Mouse (Mus musculus): ENCODE results near the gene Zfp81. TPM values are rescaled to one million over a fixed set of nuclear protein-coding genes. Genes with fewer than 3 reads are reported as not detected.

The Zfp81 gene
- 19.7 and 20.0 TPM in 2 replicates for polyA plus RNA-seq (2012; rRNA removed)

DNA sequence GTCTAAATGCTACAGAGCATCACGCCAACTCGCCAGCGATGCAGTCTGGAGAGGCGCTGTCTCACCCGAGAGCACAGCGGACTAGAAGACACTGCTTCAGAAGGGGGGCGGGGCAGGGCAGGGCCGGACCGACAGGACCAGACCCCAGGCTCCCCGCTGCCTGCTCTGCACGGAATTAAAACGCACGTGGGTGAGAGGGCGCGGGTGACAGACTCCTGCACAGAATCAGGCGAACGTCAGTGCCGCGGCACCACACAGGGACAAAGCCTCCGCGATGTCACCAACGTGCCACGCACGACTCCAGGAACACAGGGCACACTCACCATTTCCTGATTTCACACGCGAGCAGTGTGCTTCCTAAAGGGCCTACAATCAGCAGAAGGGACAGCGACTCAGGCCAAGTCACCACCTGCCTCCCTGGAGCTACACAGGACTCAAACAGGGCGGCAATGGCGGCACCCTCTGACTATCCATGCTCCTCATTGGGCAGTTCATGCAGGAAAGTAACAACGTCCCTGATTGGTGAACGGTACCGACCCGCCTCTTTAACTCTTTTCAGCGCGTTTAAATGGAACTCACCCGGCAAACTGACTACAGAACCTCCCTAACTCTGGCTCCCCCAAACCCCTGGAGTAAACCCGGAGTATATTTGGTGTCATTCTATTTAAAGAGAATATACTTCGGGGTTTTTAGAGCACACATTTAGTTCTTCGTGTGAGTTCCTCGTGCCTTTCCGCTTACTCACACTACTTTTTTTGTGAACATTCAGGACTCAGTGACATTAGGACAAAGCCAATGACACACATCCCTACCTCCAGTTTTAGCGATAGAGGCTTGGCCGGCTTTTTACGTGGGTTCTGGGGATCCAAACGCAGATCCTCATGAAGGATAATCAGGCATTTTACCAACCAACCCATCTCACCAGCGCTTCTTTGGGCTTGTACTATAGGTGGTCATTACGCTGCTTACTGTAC is at the start of gene Zfp81:
Zfp81 (minus strand) TSS at position 468 of the 974 bp plus-strand sequence.

DNA sequence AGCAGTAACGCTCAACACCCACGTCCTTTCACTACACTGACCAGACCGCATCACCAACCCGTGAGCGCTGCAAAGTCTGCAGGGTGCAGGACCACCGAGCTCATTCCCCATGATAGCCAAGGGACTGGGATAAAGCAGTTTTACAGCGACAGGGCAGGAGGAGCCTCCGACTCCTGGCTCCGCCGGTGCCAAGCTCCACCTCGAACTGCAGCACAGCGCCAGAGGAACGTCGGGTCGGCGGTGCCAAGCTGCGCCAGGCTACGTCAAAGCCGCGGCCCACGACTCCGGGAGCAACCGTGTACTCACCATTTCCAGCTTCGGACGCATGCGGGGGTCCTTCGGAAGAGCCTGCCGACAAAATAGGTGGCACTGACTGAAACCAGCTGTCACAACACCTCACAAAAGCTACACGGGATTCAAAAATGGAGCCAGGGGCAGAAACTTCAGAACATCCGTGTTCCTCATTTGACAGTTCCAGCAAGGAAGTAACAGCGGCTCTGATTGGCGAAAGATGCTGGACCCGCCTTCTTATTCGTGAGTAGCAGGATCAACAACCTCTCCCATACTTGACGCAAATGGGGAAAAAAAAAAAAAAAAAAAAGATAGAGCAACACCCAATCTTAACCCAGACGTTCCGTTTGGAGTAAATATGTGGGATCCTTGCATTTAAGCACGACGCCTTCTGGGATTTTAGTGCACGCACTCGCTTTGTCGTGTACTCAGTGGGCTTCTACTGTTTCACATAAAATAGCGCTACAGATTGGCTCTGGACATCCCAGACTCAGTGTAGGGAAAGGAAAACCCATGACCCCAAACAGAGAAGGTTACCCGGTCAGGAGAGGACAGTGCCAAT is 35.7 kb upstream of the Zfp81 start, which contains the start of gene Zfp101:
Zfp101 (minus strand) TSS at position 460 of the 853 bp plus-strand sequence.

DNA sequence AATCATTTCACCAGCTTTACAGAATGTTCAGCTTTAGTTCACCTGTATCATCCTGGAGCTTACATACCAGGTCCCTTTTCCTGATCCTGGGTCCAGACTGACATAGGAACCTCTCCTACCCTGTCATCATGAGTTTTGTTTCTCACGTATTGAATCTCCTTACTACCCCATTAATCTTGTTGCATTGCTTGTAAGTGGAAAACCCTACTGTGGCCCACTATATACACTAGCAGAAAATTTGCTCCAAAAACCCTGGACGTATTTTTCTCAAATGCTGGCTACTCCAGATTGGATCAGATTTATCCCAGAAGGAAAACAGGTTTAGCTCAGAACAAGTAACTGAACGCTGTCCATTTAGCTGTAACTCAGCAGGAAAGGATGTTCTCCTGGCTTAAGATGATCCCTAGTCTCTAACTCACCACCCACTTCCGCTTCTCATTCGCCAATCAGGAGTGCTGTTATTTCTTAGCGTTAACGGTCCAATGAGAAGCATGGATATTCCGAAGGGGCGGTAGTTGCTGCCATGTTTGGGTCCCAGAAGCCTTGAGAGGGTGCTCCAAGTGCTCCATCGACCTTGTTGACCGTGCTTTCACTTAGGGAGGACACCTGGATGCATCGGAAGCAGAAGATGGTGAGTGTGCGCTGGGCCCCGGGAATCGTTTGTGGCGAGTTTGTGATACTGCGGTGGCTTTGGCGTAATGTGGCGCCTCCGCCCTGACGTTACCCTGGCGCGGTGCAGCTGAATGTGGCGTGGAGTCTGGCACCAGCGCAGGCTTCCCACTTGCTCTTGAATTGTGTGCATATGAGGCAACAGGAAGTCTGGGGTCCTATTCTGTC is 69.4 kb downstream of the Zfp81 start, which contains the start of gene Zfp955b:
Zfp955b (plus strand) TSS at position 506 of the 837 bp plus-strand sequence.

Other genes starting within 250 kb of the Zfp81 start
- 0.44 and 0.59 TPM in 2 replicates for gene Morc2b, start 219.2 kb downstream of the Zfp81 start, polyA plus RNA-seq (2012; rRNA removed)
- gene Olfr55, start 190.4 kb downstream of the Zfp81 start, polyA plus RNA-seq (2012; rRNA removed), result 0.01 TPM in 1 of 2 replicates, not detected in the other
- gene Olfr239, start 167.6 kb downstream of the Zfp81 start, polyA plus RNA-seq (2012; rRNA removed), result not detected in 2 replicates
- gene Olfr1564, start 137.2 kb downstream of the Zfp81 start, polyA plus RNA-seq (2012; rRNA removed), result 0.33 and 0.41 TPM in 2 replicates
- 11.1 and 11.7 TPM in 2 replicates for gene Zfp955a, start 103.7 kb downstream of the Zfp81 start, polyA plus RNA-seq (2012; rRNA removed)
- gene Olfr63, start 94.2 kb downstream of the Zfp81 start, polyA plus RNA-seq (2012; rRNA removed), result not detected in 2 replicates
- 13.2 and 13.4 TPM in 2 replicates for gene Zfp955b, start 69.3 kb downstream of the Zfp81 start, polyA plus RNA-seq (2012; rRNA removed)
- gene Zfp101, start 35.8 kb upstream of the Zfp81 start, polyA plus RNA-seq (2012; rRNA removed), result 10.6 and 11.8 TPM in 2 replicates
- 0.05 and 0.12 TPM in 2 replicates for gene Actl9, start 74.0 kb upstream of the Zfp81 start, polyA plus RNA-seq (2012; rRNA removed)
- gene Adamts10, start 165.3 kb upstream of the Zfp81 start, polyA plus RNA-seq (2012; rRNA removed), result 107 and 118 TPM in 2 replicates
- gene Myo1f, start 196.8 kb upstream of the Zfp81 start, polyA plus RNA-seq (2012; rRNA removed), result 0.93 and 1.1 TPM in 2 replicates

All from central nervous system, embryonic 18 days (tissue).